Mouse (Mus musculus) kidney, adult 2 months (tissue): ENCODE results near the gene Iqsec1. TPM values are rescaled to one million over a fixed set of nuclear protein-coding genes. Genes with fewer than 3 reads are reported as not detected.

ENCODE experiments used
- DNase-seq: peaks from one replicate; pipeline ENCODE4 v3.0.0; 2021
- H3K27ac ChIP-seq: fragments of 200-500 bp; 2 replicates; pipeline ENCODE4 v1.5.1; 2012; ENCODE audit warnings: low read depth, low read length, control low read depth, inconsistent platforms; ENCODE audit not compliant: insufficient read depth
- H3K27me3 ChIP-seq: fragments of 200-500 bp; replicated peaks from 2 replicates; pipeline ENCODE4 v1.6.1; 2012; ENCODE audit warnings: mild to moderate bottlenecking, moderate library complexity, low read length, inconsistent platforms; ENCODE audit not compliant: control insufficient read depth, insufficient read depth
- H3K36me3 ChIP-seq: fragments of 200-500 bp; 2 replicates; pipeline ENCODE4 v1.6.1; 2012; ENCODE audit warnings: mild to moderate bottlenecking, moderate library complexity, low read length, inconsistent platforms; ENCODE audit not compliant: control insufficient read depth, insufficient read depth
- H3K4me1 ChIP-seq: fragments of 200-500 bp; 2 replicates; pipeline ENCODE4 v1.6.1; 2011; ENCODE audit warnings: low read length; ENCODE audit not compliant: control insufficient read depth, insufficient read depth
- H3K4me3 ChIP-seq: fragments of 200-500 bp; 2 replicates; pipeline ENCODE4 v1.5.1; 2011; ENCODE audit warnings: mild to moderate bottlenecking, low read depth, low read length, control low read depth; ENCODE audit not compliant: insufficient read depth
- CTCF ChIP-seq: fragments of 200-500 bp; conservative IDR thresholded peaks from 2 replicates; pipeline ENCODE4 v1.5.1; 2011; ENCODE audit warnings: low read depth, mild to moderate bottlenecking, control low read depth, low read length, moderate library complexity, mixed read lengths; ENCODE audit not compliant: insufficient read depth, insufficient read length
- POLR2A ChIP-seq: fragments of 200-500 bp; IDR thresholded peaks from one replicate; pipeline ENCODE4 v1.6.1; 2011; ENCODE audit warnings: low read depth, low read length, control low read depth
- WGBS: fragments of 180-500 bp; shearing (Covaris S2); methylation state at CpG from one replicate; pipeline ENCODE4 v1.1.7; 2018; 5-methylcytosine and 5-hydroxymethylcytosine counted together
- polyA plus RNA-seq: library from polyadenylated mRNA; depleted of rRNA; stranded (reverse); fragments of >200 nt; gene quantifications from 2 replicates; pipeline ENCODE4 v1.2.3, GENCODE M21; 2012

The Iqsec1 gene
- polyA plus RNA-seq, 1 experiment, result 149 TPM

GRCm38 (mm10) chr6:90953349-90953748, 35.1 kb downstream of the Iqsec1 start:
- H3K4me3 ChIP-seq, result no peak overlapping the region
- WGBS, result 77% methylated on average over 4 of the region's 4 CpGs
- H3K4me1 ChIP-seq, result no peaks in the 10 kb centered on the region
- TF ChIP-seq CTCF (no peak), POLR2A (no peak)
- no peaks in the 10 kb centered on the region for H3K36me3 ChIP-seq
- DNase-seq, result no peak
- no peak overlapping the region for H3K27ac ChIP-seq
- no peaks in the 10 kb centered on the region; the same call in 1 of the 2 replicates for H3K27me3 ChIP-seq

DNA sequence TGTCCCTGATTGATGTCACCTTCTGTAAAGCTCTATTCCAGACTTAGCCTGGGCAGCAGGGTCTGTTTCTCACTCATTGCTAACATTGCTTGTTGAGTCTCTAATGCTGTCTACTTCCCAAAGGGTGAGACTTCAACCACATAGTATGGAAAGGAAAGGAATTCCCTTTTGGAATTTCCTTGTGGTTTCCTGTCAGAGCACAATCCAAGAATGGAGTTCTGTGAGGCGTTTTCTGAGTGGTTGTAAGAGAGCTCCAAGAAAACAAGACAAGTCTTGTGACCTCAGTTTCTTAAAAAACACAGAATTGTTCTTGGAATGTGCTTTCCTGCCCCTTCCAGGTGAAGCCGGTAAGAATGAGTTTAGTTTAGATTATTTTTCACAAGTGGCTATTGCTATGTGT, 37.5 kb downstream of the Iqsec1 start:
- H3K27me3 ChIP-seq, result no peaks in the 10 kb centered on the region; the same call in 1 of the 2 replicates
- WGBS, result 44% methylated on average over 2 of the region's 2 CpGs
- DNase-seq, result no peak

DNA sequence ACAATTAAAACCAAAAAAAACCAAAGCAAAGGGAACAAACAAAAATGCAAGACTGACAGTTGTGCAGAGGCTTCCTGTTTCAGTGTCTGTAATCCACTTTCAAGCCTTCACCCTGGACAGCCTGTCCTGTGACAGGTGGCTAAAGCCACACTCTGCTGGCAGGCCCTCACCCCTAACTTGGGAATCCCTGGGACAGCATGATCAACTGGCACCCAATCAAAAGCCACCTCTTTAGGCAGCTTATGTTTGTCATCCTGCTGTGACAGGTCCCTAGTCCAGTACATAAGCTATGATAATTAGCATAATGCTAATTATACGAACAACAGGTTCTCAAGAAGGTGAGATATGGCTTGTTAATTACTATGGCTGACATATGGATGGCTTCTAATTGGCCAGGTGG, 40.4 kb downstream of the Iqsec1 start:
- H3K4me1 ChIP-seq, result no peaks in the 10 kb centered on the region
- H3K36me3 ChIP-seq, result no peaks in the 10 kb centered on the region
- TF ChIP-seq CTCF, result no peak
- no peak for TF ChIP-seq POLR2A
- H3K27me3 ChIP-seq, result no peaks in the 10 kb centered on the region; the same call in 1 of the 2 replicates
- no peak for DNase-seq
- 95% methylated on average over 1 of the region's 1 CpGs for WGBS
- H3K27ac ChIP-seq, result no peak overlapping the region
- H3K4me3 ChIP-seq, result no peak overlapping the region

More for the DNA sequence above, 37.5 kb downstream of the Iqsec1 start:
- no peaks in the 10 kb centered on the region for H3K4me1 ChIP-seq
- no peak overlapping the region for H3K4me3 ChIP-seq
- no peak for TF ChIP-seq CTCF
- no peak for TF ChIP-seq POLR2A
- no peak overlapping the region for H3K27ac ChIP-seq
- no peaks in the 10 kb centered on the region for H3K36me3 ChIP-seq

DNA sequence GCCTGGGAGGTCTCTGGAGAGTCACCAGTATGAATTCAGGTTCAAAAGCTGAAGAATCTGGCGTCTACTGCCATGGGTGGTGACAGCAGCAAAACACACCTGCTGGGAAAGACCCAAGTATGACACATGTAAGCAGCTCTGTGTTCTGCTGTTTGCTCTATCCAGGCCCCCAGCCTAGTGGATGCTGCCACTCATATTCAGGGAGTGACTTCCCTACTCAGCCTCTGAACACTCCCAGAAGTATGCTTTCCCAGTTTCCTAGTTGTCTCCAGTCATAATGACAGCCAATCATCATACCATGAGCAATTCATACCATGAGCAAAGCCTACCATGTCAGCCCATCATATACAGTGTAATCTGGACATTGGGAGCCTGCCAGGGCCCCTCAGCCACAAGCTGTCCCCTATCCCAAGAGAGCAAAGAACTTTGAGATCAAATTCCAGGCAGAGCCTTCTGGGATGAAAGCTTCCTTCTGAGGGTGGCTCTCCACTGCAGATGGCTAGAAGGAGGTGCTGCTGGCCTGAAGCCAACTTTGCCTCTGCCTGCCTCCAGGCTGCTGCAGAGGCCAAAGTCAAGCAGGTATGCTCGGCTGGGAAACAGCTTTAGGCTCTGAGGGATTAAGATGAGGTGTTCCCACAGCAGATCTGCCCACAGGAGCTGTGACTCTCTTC, 42.8 kb downstream of the Iqsec1 start:
- DNase-seq, result peak; percentile 55
- Histone ChIP-seq H3K4me1 (no peaks in the 10 kb centered on the region), H3K27ac (no peak overlapping the region), H3K36me3 (no peaks in the 10 kb centered on the region), H3K27me3 (no peaks in the 10 kb centered on the region), H3K4me3 (no peak overlapping the region)
- 59% methylated on average over 2 of the region's 2 CpGs for WGBS
- no peak for TF ChIP-seq POLR2A

- no peak overlapping the region for H3K4me3 ChIP-seq
- H3K27me3 ChIP-seq, result no peaks in the 10 kb centered on the region
- 55% methylated on average over 3 of the region's 3 CpGs for WGBS
- H3K4me1 ChIP-seq, result no peaks in the 10 kb centered on the region
- TF ChIP-seq POLR2A, result no peak
- no peak for TF ChIP-seq CTCF
- H3K27ac ChIP-seq, result no peak overlapping the region
- H3K36me3 ChIP-seq, result no peaks in the 10 kb centered on the region
- DNase-seq, result no peak
Observed at GRCm38 (mm10) chr6:90941257-90941656, 47.2 kb downstream of the Iqsec1 start.

GRCm38 (mm10) chr6:90933656-90934055, 54.8 kb downstream of the Iqsec1 start:
- no peaks in the 10 kb centered on the region for H3K4me1 ChIP-seq
- H3K4me3 ChIP-seq, result no peak overlapping the region
- H3K27me3 ChIP-seq, result no peaks in the 10 kb centered on the region
- TF ChIP-seq POLR2A, result no peak
- H3K27ac ChIP-seq, result no peak overlapping the region
- WGBS, result 91% methylated on average over 3 of the region's 3 CpGs
- no peak for DNase-seq
- H3K36me3 ChIP-seq, result no peaks in the 10 kb centered on the region

GRCm38 (mm10) chr6:90928806-90929205, 59.7 kb downstream of the Iqsec1 start:
- H3K27me3 ChIP-seq, result no peaks in the 10 kb centered on the region
- H3K27ac ChIP-seq, result no peak overlapping the region
- WGBS, result 89% methylated on average over 2 of the region's 2 CpGs
- TF ChIP-seq CTCF (no peak), POLR2A (no peak)
- no peak for DNase-seq
- H3K4me3 ChIP-seq, result no peak overlapping the region
- H3K36me3 ChIP-seq, result no peaks in the 10 kb centered on the region
- no peaks in the 10 kb centered on the region for H3K4me1 ChIP-seq

DNA sequence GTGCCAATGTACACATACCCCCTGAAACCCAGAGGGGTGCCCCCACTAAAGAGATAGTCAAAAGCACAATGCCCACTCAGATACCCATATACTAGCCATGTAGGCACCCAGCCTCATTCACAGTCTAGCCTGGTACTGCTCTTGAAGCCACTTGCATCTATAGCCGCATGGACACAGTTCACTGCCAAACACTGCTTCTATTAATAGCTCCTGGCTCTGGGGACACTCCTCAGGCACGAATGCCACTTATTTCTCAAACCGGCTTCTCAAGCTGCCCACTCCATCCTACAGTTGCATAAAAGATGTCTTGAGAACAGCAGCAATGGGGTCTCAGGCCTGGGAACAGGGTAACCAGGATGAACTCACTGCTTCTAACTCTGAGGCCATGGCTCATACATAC, 63.0 kb downstream of the Iqsec1 start:
- Histone ChIP-seq H3K4me1 (no peaks in the 10 kb centered on the region), H3K27ac (no peak overlapping the region), H3K36me3 (no peaks in the 10 kb centered on the region), H3K27me3 (no peaks in the 10 kb centered on the region), H3K4me3 (no peak overlapping the region)
- DNase-seq, result peak; percentile 6
- 51% methylated on average over 3 of the region's 3 CpGs for WGBS
- TF ChIP-seq POLR2A (no peak), CTCF (no peak)
